Mouse (Mus musculus) left cerebral cortex, adult 9 months (tissue): Measurements from ENCODE around the gene Phyhd1.

ENCODE experiments used
- DNase-seq, 2 experiments: peaks; one replicate each; pipeline ENCODE4 v3.0.0; 2022; ENCODE audit warnings: low spot score in 2 of 2

The Phyhd1 gene

DNA sequence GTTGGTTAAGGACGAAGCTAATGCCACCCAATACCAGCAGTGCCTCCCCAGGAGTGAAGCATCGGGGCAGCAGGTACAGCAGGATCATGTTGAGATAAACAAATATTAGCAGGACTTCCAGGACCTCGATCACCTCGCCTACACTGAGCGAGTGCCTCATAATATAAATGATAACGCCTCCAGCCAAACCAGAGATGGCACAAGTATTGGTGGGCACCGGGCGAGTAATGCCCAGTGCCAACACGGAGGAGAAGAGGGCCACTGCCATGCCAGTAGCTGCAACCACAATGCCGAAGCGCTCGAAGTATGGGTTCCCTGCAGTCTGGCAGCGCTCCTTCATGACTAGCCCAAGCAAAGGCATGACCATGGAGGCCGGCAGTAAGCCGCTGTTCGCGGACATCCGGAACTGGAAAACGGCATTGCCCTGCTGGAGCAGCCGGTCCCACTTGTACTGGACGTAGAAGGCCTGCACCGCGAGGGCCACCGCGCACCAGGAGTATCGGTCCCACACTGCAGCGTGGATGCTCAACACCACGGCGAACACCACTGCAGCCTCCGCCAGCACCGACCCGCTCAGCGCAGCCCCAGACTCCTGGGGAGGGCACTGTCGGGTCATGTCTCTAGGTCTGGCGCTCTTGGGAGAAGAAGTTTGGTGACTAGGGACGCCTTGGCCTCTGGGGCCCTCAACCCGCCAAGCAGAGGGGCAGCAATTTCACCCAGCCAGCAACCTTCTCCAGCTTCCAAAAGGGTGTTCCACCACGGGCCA is 19.6 kb downstream of the Phyhd1 start:
- no peak for DNase-seq

DNA sequence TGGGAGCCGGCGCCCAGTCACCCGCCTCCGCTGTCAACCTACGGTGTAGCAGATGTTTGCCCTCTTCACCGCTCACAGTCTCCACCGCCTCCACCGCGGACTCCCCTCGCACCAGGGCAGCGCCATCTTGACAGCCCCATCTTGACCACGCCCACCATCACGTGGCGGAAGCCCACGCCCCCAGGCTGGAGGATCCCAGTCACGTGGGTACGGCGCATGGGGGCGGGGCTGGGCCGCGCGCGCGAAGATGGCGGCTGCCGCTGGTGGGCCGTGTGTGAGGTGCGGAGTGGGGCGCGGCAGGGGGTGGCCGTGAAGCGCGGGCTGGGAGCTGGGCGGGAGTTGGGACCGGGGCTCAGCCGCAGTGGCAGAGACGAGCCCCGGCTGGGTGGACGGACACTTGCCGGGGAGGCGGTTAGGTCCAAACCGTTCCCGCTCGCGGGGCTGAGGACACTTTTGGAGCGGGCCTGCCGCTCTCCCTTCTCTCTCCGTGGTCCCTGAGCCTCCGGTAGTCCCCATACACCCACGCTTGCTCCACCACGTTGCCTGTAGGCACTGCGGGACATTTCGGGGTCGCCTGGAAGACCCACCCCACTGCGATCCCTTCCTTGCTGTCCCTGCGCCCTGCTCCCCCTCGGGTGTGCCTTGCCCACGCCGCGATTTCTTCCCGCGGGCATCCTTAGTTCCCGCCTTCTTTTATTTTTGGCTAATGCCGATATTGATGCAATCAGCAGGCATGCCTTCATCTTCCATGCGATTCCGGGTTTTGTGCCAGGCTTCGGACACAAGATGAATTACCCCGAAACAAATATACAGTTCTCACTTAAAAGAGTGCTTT is 20.4 kb downstream of the Phyhd1 start, which contains the start of the genes Dolk and Nup188:
TSS of gene Dolk (minus strand) at position 143 of the 835 bp plus-strand sequence.
TSS of gene Nup188 (plus strand) at position 206 of the 835 bp plus-strand sequence.
- peak; percentile 81 to 94 for DNase-seq

- no peak for DNase-seq
These were observed 21.0 kb downstream of the Phyhd1 start for GRCm38 (mm10) chr2:30287027-30287373.

GRCm38 (mm10) chr2:30299525-30299924 is 33.5 kb downstream of the Phyhd1 start:
- DNase-seq: no peak

DNA sequence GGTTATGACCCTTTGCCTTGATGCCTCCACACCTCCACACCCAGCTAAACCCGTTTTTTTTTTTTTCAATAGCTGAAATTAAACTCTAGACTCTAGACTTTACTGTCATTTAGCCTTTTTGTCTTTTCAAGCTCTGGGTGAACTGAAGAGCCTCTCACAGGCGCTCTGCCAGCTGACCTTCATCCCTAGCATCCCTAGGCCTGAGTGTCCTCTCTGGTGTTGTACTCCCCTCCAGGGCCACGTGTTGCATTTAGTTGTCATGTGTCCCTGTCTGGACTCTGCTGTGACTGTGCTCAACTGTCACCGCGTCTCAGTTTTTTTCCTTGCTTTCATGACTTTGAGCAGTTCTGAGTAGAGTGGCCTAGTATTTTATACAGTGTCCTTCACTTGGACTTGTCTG is 34.0 kb downstream of the Phyhd1 start:
- no peak for DNase-seq

DNA sequence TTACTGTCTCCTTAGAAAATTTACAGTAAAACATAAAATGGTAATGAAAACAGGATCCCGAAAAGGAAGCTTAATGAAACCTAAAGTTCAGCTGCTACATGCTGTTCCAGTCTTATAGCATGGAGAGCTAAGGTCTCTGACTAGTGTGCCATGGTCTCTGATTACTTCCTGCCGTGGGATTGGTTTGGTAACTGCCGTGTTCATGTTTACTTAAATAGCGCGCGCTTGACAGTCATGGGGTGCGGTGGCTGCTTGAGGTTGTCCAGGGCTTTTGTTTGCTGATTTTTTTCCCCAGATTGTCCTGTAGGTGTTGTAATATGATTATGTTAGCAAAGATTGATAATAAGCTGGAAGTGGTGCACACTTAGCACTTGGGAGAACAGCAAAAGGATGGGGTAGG is 40.1 kb downstream of the Phyhd1 start:
- no peak for DNase-seq

DNA sequence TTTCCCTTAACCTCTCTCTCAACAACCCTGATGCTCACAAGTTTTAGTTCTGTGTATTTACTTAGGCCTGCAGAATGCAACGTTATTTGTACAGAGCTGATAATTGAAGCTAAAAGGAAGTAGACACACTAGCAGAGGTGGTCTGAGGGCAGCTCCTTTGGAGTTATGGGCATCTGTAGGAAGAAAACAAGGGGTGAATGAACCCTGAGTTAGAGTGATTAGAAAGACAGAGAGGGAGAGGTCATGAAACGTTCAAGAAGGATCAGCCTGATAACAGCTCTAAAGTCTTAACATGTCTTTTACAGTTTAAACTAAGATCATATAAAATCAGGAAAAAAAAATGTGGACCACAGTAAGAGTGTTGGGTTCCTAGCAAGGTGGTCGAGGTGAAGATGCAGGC is 43.3 kb downstream of the Phyhd1 start:
- DNase-seq: no peak

- DNase-seq: peak in 1 of 2 experiments; percentile 18
These were observed 45.5 kb downstream of the Phyhd1 start for GRCm38 (mm10) chr2:30311481-30311880.

- DNase-seq: no peak
These were observed 50.1 kb downstream of the Phyhd1 start for GRCm38 (mm10) chr2:30316136-30316535.

DNA sequence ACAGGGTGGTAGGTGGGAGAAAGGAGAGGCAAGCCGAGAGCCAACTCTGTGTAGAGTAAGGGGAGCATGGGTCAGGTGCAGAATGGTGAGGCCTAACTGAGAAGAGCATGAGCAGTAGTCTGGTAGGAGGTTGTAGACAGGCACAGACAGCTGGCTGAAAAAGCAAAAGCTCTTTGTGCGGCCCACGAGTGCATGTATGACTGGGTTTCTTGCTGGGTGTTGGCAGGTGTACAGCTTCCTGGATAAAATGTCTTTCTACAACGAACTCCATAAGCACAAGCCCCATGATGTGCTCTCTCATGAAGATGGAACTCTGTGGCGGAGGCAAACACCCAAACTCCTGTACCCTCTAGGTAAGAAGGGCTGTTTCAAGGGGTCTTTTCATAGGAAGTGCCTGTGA is 51.0 kb downstream of the Phyhd1 start:
- peak in 1 of 2 experiments; percentile 21 for DNase-seq

GRCm38 (mm10) chr2:30319260-30319659 is 53.3 kb downstream of the Phyhd1 start:
- DNase-seq: no peak

- no peak for DNase-seq
These were observed 57.1 kb downstream of the Phyhd1 start for GRCm38 (mm10) chr2:30323111-30323510.

- DNase-seq: no peak
These were observed 59.3 kb downstream of the Phyhd1 start for GRCm38 (mm10) chr2:30325296-30325695.

DNA sequence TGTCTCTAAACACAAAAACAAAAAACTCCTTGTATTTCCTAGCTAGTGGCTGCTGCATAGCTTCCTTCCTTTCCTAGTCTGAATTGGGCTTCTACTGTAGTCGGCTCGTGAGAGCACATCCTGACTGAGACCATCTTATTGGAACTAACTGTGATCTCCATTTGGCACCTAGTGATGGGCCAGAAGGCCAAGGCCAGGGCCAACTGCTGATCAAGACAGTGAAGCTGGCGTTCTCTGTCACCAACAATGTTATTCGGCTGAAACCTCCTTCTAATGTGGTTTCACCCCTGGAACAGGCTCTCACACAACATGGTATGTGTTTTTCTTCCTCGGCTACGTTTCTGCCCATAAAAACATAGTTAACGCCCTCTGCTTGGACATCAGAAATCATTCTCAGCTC is 61.3 kb downstream of the Phyhd1 start:
- DNase-seq: no peak

DNA sequence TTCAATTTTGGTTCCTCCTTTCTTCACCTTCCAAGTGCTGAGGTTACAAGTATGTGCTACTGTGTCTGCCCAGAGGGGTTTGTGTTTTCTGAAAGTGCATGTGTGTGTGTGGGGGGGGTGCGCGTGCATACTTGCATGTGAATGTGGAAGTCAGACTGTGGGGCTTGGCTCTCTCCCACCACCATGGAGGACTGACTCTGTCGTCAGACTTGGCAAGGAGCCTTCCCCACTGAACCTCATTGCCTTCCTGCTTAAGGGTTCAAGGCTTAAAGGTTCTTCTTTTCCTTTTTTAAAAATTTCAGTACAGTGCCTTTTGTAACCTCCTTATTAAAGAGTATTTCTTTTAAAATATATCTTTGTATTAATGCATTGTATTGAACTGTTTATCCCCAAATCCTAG is 62.8 kb downstream of the Phyhd1 start:
- no peak for DNase-seq
